17 mouse cellular contexts compared by ENCODE assay signal in genomic region chr11:72928516-72928915, GRCm38 (mm10). TPM values are rescaled to one million over a fixed set of nuclear protein-coding genes. Genes with fewer than 3 reads are reported as not detected.
DNase-seq lines count a peak whose midpoint lies in the region; ATAC-seq lines count a peak whose summit lies in the region.
"Had no signal": no experiment of that assay in that cellular context is flagged by ENCODE, and none has a peak within 500 bp of the region (broad histone marks: within the 10 kb centered on the region; RNA-seq: fewer than 3 reads in every experiment).

No protein-coding gene starts in this region.

- H3K9me3 ChIP-seq in megakaryocyte, embryonic 14.5 days, result 0 out of 2 replicates have a peak, but pooled peaks cover 3% of the 10 kb centered on the region
- no peaks in the 10 kb centered on the region for H3K9me3 ChIP-seq in liver, embryonic 11.5 days (ENCODE audit: control insufficient read depth, low read length)
- H3K9me3 ChIP-seq: G1E; hindbrain, embryonic 13.5 days; liver, embryonic 15.5 days; midbrain, embryonic 10.5 days had no signal

- H3K27me3 ChIP-seq in megakaryocyte, embryonic 14.5 days (replicated peaks), result no peaks in the 10 kb centered on the region
- no peaks in the 10 kb centered on the region for H3K27me3 ChIP-seq in liver, embryonic 11.5 days (replicated peaks; ENCODE audit: control insufficient read depth, insufficient read depth, low read length)
- H3K27me3 ChIP-seq: hindbrain, embryonic 13.5 days; liver, embryonic 15.5 days had no signal

- 71% methylated on average over 2 of the region's 2 CpGs for WGBS in liver, embryonic 11.5 days

- no peak overlapping the region for H3K27ac ChIP-seq in liver, embryonic 11.5 days (ENCODE audit: low read depth, low read length)
- H3K27ac ChIP-seq: hindbrain, embryonic 13.5 days; liver, embryonic 15.5 days; midbrain, embryonic 10.5 days had no signal

- H3K9ac ChIP-seq in liver, embryonic 11.5 days (ENCODE audit: low read depth, low read length), result no peak overlapping the region
- H3K9ac ChIP-seq: hindbrain, embryonic 13.5 days; liver, embryonic 15.5 days had no signal

- peaks cover 67% of the 10 kb centered on the region for H3K4me1 ChIP-seq in megakaryocyte, embryonic 14.5 days
- peaks cover 20% of the 10 kb centered on the region for H3K4me1 ChIP-seq in liver, embryonic 11.5 days (replicated peaks; ENCODE audit: control insufficient read depth, insufficient read depth, low read length)
- H3K4me1 ChIP-seq: liver, embryonic 15.5 days; midbrain, embryonic 10.5 days had no signal

- peak overlapping the region; percentile 62 for H3K4me3 ChIP-seq in megakaryocyte, embryonic 14.5 days (replicated peaks)
- H3K4me3 ChIP-seq in liver, embryonic 11.5 days (ENCODE audit: low read depth, low read length), result no peak overlapping the region
- H3K4me3 ChIP-seq: hindbrain, embryonic 13.5 days; liver, embryonic 15.5 days; midbrain, embryonic 10.5 days had no signal

- peaks cover 76% of the 10 kb centered on the region for H3K36me3 ChIP-seq in megakaryocyte, embryonic 14.5 days (replicated peaks; ENCODE audit: low read length)
- H3K36me3 ChIP-seq in liver, embryonic 11.5 days (ENCODE audit: control insufficient read depth, insufficient read depth, low read length), result peaks cover 8% of the 10 kb centered on the region; the same call in 1 of the 2 replicates

- DNase-seq in adrenal gland, postnatal 14 days, result peak; percentile 14
- no peak for DNase-seq in adrenal gland, postnatal 10 days
- peak; percentile 53 for DNase-seq in CD4-positive, CD25-positive, alpha-beta regulatory T cell, adult 2 months (ENCODE audit: low read depth, low spot score)
- DNase-seq in natural killer cell, adult 2 months (ENCODE audit: low spot score in 2 of 2), result peak; percentile 41 to 42
- DNase-seq in liver, embryonic 11.5 days (ENCODE audit: low spot score), result no peak
- DNase-seq: cerebellum, adult 11 months; kidney, adult 2 months; kidney, postnatal 36 days; lung, postnatal 10 days; thymus, postnatal 4 days had no signal

- no peak overlapping the region for H3K4me2 ChIP-seq in liver, embryonic 11.5 days
- H3K4me2 ChIP-seq: hindbrain, embryonic 13.5 days; liver, embryonic 15.5 days had no signal

- no peak for ATAC-seq in megakaryocyte, adult 5-6 weeks (ENCODE audit: poor library complexity, severe bottlenecking)
- ATAC-seq in liver, embryonic 11.5 days (replicated peaks; ENCODE audit: low FRiP score), result no peak
- no peak for ATAC-seq in activated CD4-positive, CD25-positive, alpha-beta regulatory T cell, adult 4 months

RNA-seq across cellular contexts. Expression of gene Atp2a3, which starts 32.5 kb away (rescaled TPM):
- 10.8 and 25.5 TPM in 2 replicates for total RNA-seq in adrenal gland, postnatal 14 days (2021)
- 10 to 100 TPM; 20.1 to 26.6 TPM for total RNA-seq in adrenal gland, postnatal 10 days (2021)
- polyA plus RNA-seq in megakaryocyte, embryonic 14.5 days (2012; ENCODE audit: insufficient read depth, low replicate concordance), result 354 and 444 TPM in 2 replicates
- total RNA-seq in megakaryocyte, adult 5-6 weeks (2015), result 83.5 and 92.8 TPM in 2 replicates
- 79.8 and 123 TPM in 2 replicates for total RNA-seq in megakaryocyte, adult 5-6 weeks (2017)
- polyA plus RNA-seq in liver, embryonic 11.5 days (2014; fragmentation: Nextera tagmentation; extraction: Ambion mirVana), result 23.5 and 25.9 TPM in 2 replicates
- 10 to 100 TPM; 66.1 to 93.0 TPM for polyA plus RNA-seq in activated CD4-positive, CD25-positive, alpha-beta regulatory T cell, adult 4 months (2017; shearing (Covaris generic))

Comparison
In these comparisons a context has a peak if more than half of its experiments do, and no peak if none do; other contexts are left out.
1. DNase-seq: peak in adrenal gland, postnatal 14 days (single experiment), CD4-positive, CD25-positive, alpha-beta regulatory T cell, adult 2 months (single experiment) and natural killer cell, adult 2 months (2 of 2); none in adrenal gland, postnatal 10 days (single experiment) and liver, embryonic 11.5 days (single experiment).